Mouse (Mus musculus) stomach, embryonic 14.5 days (tissue): ENCODE results near the gene Nol11. TPM values are rescaled to one million over a fixed set of nuclear protein-coding genes. Genes with fewer than 3 reads are reported as not detected.
A peak's percentile ranks its signal among the peaks of the same experiment; 100 is the strongest.
"Not testable (repeated sequence)": the region's sequence is repeated elsewhere in the genome, so short reads cannot be mapped to it uniquely, and the experiment has no call there.

ENCODE experiments used
- ATAC-seq: fragments of 200-750 bp; cut with Nextera tagmentation; 2 replicates; pipeline ENCODE4 v1.8.0; 2017; ENCODE audit warnings: low read depth, moderate TSS enrichment; ENCODE audit not compliant: insufficient number of reproducible peaks, insufficient read depth, low FRiP score
- H3K27ac ChIP-seq: fragments of 300-500 bp; sonication (generic); 2 replicates; pipeline ENCODE4 v1.5.1; 2014; ENCODE audit warnings: mild to moderate bottlenecking, low read length, moderate library complexity, mixed read lengths
- H3K27me3 ChIP-seq: fragments of 300-500 bp; sonication (generic); 2 replicates; pipeline ENCODE4 v1.6.1; 2014; ENCODE audit warnings: low read length, control low read depth, mixed read lengths; ENCODE audit not compliant: control insufficient read depth, insufficient read depth
- H3K36me3 ChIP-seq: fragments of 300-500 bp; sonication (generic); 2 replicates; pipeline ENCODE4 v1.6.1; 2014; ENCODE audit warnings: mild to moderate bottlenecking, control low read depth, low read length, moderate library complexity, mixed read lengths; ENCODE audit not compliant: control insufficient read depth, insufficient read depth
- H3K4me1 ChIP-seq: fragments of 300-500 bp; sonication (generic); 2 replicates; pipeline ENCODE4 v1.6.1; 2014; ENCODE audit warnings: low read length, control low read depth, mixed read lengths; ENCODE audit not compliant: control insufficient read depth, insufficient read depth
- H3K4me2 ChIP-seq: fragments of 300-500 bp; sonication (generic); replicated peaks from 2 replicates; pipeline ENCODE4 v1.6.1; 2014; ENCODE audit warnings: low read depth, low read length, control low read depth
- H3K4me3 ChIP-seq: fragments of 300-500 bp; sonication (generic); 2 replicates; pipeline ENCODE4 v1.5.1; 2014; ENCODE audit warnings: low read depth, low read length, control low read depth
- H3K9ac ChIP-seq: fragments of 300-500 bp; sonication (generic); replicated peaks from 2 replicates; pipeline ENCODE4 v1.6.1; 2014; ENCODE audit warnings: low read depth, mild to moderate bottlenecking, control low read depth, low read length, moderate library complexity, mixed read lengths
- H3K9me3 ChIP-seq: fragments of 300-500 bp; sonication (generic); 2 replicates; pipeline ENCODE4 v1.6.1; 2016; ENCODE audit warnings: low read depth, low read length, control low read depth; ENCODE audit not compliant: control insufficient read depth
- WGBS: fragments of 180-500 bp; shearing (Covaris S2); extraction: QIAGEN DNeasy Blood & Tissue Kit; methylation state at CpG from one replicate; pipeline ENCODE4 v1.1.7; 2014; 5-methylcytosine and 5-hydroxymethylcytosine counted together
- polyA plus RNA-seq: library from polyadenylated mRNA; unstranded; fragments of >200 nt; fragmentation: Nextera tagmentation; extraction: Ambion mirVana; gene quantifications from 2 replicates; pipeline ENCODE4 v1.2.1, GENCODE M21; 2014

The Nol11 gene
- polyA plus RNA-seq, 1 experiment from 2014 or later: 51.7 TPM

DNA sequence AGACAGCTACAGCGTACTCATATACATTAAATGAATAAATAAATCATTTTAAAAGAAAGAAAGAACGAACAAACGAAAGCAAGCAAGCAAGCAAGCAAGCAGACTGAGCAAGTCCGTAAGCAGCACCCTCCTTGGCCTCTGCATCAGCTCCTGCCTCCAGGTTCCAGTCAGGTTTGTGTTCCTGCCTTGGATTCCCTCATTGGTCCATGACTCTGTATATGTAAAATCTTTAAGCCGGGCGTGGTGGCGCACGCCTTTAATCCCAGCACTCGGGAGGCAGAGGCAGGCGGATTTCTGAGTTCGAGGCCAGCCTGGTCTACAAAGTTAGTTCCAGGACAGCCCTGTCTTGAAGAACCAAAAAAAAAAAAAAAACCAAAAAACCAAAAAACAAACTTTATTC lies 45.2 kb downstream of the Nol11 start:
- H3K9me3 ChIP-seq, H3K4me1 ChIP-seq, H3K27me3 ChIP-seq, H3K4me2 ChIP-seq, H3K36me3 ChIP-seq, H3K9ac ChIP-seq, H3K4me3 ChIP-seq, H3K27ac ChIP-seq, ATAC-seq: not testable (repeated sequence)
- 91% methylated on average over 11 of the region's 11 CpGs for WGBS

DNA sequence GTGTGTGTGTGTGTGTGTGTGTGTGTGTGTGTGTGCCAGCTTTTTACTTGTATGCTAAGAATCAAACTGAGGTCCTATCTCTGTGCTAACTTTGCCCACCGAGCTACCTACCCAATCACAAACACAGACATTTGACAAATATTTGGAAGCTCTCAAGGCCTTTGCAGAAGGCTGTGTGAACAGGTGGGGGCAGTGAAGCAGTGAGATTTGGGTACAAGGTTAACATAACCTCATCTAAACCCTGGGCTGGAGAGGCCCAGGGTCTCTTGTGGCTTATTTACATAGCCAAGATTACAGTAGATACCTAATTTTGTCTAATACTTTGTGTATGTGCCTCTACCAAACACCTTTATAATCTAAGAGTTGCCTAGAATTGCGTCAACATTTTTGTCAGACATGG lies 46.8 kb downstream of the Nol11 start:
- no peak overlapping the region for H3K9ac ChIP-seq
- no peak for ATAC-seq
- 74% methylated on average over 2 of the region's 2 CpGs for WGBS
- no peaks in the 10 kb centered on the region for H3K27me3 ChIP-seq
- H3K4me3 ChIP-seq: no peak overlapping the region
- H3K9me3 ChIP-seq: no peaks in the 10 kb centered on the region
- no peaks in the 10 kb centered on the region for H3K36me3 ChIP-seq
- H3K4me1 ChIP-seq: no peaks in the 10 kb centered on the region
- H3K4me2 ChIP-seq: no peak overlapping the region
- H3K27ac ChIP-seq: no peak overlapping the region

DNA sequence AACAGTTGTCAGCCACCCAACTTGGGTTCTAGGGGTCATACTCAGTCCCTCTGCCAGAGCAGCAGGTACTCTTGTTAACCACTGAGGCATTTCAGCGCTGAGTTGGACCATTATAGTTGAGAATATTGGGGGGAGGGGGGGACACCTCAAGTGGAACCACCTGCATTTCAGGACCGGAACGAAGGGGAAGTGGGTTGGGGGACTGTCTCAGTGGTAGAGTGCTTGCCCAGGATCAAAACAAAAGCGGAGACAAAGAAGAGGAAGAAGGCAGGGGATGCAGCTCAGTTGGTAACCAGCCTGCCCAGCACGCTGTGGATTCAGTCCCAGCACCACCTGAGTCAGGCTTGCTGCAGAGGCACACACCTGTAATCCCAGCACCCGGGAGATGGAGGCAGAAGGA lies 48.4 kb downstream of the Nol11 start:
- Histone ChIP-seq H3K27me3 (no peaks in the 10 kb centered on the region), H3K4me1 (no peaks in the 10 kb centered on the region)

DNA sequence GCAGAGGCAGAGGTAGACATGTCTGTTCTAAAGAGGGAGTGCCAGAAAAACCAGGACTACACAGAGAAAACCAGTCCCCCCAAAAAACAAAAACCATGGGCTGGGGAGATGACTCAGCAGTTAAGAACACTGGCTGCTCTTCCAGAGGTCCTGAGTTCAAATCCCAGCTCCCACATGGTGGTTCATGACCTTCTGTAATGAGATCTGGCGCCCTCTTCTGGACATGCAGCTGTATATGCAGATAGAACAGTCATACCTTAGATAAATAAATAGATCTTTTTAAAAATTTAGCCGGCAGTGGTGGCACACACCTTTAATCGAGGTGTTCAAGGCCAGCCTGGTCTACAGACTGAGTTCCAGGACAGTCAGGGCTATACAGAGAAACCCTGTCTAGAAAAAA lies 50.5 kb downstream of the Nol11 start:
- no peaks in the 10 kb centered on the region for H3K27me3 ChIP-seq
- no peak overlapping the region for H3K4me3 ChIP-seq
- ATAC-seq: no peak
- no peak overlapping the region for H3K4me2 ChIP-seq
- no peak overlapping the region for H3K9ac ChIP-seq
- H3K36me3 ChIP-seq: no peaks in the 10 kb centered on the region
- H3K4me1 ChIP-seq: no peaks in the 10 kb centered on the region
- H3K9me3 ChIP-seq: no peaks in the 10 kb centered on the region
- 64% methylated on average over 3 of the region's 3 CpGs for WGBS
- no peak overlapping the region for H3K27ac ChIP-seq

More for the DNA sequence above, 48.4 kb downstream of the Nol11 start:
- H3K4me2 ChIP-seq: no peak overlapping the region
- H3K4me3 ChIP-seq: no peak overlapping the region
- no peak for ATAC-seq
- no peaks in the 10 kb centered on the region for H3K9me3 ChIP-seq
- H3K9ac ChIP-seq: no peak overlapping the region
- H3K27ac ChIP-seq: no peak overlapping the region
- H3K36me3 ChIP-seq: no peaks in the 10 kb centered on the region
- 28% methylated on average over 6 of the region's 6 CpGs for WGBS

DNA sequence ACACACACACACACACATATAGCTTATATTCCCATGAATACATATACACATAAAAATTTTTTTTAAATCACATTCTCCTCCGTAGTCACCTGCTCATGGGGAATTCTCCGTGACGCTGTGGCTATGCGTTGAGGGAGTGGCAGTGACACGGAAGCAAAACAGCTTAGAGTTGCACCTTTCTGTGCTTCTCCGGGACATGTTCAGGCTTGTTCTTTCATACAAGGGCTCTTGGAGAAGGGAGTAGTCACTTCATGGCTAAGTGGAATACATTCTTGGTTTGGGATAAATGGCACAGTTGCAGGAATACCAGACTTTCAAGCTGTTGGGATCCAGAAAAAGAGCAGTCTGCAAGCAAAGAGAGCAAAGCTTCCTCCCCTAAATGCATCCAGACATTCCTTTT lies 51.6 kb downstream of the Nol11 start:
- Histone ChIP-seq H3K27me3 (no peaks in the 10 kb centered on the region), H3K4me1 (no peaks in the 10 kb centered on the region), H3K9ac (no peak overlapping the region), H3K4me2 (no peak overlapping the region), H3K36me3 (no peaks in the 10 kb centered on the region), H3K27ac (no peak overlapping the region), H3K4me3 (no peak overlapping the region), H3K9me3 (no peaks in the 10 kb centered on the region)
- WGBS: 90% methylated on average over 6 of the region's 6 CpGs
- no peak for ATAC-seq

DNA sequence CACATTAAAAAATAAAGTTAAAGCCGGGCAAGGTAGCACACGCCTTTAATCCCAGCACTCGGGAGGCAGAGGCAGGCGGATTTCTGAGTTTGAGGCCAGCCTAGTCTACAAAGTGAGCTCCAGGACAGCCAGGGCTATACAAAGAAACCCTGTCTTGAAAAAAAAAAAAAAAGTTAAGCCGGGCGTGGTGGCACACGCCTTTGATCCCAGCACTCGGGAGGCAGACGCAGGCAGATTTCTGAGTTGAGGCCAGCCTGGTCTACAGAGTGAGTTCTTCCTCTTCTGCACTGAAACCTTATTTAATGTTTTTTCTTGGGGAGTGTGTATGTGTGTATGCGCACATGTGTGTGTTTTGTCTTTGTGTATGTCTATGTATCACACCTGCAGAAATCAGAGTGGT lies 52.7 kb downstream of the Nol11 start:
- not testable (repeated sequence) for H3K9me3 ChIP-seq, H3K4me3 ChIP-seq, H3K4me2 ChIP-seq, ATAC-seq, H3K4me1 ChIP-seq, H3K36me3 ChIP-seq, H3K9ac ChIP-seq, H3K27me3 ChIP-seq, H3K27ac ChIP-seq
- 96% methylated on average over 10 of the region's 10 CpGs for WGBS

DNA sequence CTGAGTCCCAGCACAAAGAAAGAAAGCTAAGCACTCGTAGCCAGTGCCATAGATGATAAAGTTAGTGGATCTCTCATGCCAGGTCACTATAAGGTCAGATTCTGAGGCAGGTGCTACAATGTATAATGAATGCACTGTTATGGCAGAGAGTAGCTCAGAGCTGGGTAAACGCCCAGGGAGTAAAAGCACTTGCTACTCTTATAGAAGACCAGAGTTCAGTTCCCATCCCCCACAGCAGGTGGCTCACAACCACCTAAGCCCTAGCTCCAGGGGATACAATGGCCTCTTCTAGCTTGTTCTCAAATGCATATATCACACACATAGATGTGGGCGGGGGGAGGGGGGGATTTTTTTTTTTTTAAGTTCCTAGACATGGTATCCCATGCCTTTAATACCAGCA lies 53.4 kb downstream of the Nol11 start:
- ATAC-seq: no peak
- 42% methylated on average over 3 of the region's 3 CpGs for WGBS

DNA sequence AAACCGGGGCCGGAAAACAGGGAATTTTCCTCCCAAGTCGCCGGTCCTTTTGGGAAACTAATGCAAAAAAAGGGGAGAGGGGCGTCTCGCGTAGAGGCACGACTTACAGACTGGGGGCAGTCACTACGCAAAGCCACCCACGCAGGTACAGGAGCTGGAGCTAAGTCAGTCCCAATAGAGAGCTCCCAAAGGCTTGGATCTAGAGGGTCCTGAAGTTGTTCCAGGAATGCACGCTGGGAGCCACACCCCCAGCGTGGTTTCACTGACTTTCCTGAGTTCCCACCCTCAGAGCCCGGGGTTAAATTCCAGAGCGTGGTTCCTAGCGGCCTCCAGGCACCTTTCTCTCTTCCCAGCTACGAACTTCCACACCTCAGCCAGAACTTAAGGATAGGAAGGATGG lies 56.8 kb downstream of the Nol11 start:
- peak overlapping the region; percentile 94; the same call in 1 of the 2 replicates for H3K27ac ChIP-seq
- peak overlapping the region; percentile 98 for H3K9ac ChIP-seq
- H3K4me1 ChIP-seq: 0 out of 2 replicates have a peak, but pooled peaks cover 6% of the 10 kb centered on the region
- no peaks in the 10 kb centered on the region for H3K36me3 ChIP-seq
- under 1% methylated on average over 16 of the region's 16 CpGs for WGBS
- no peaks in the 10 kb centered on the region for H3K27me3 ChIP-seq
- H3K4me2 ChIP-seq: peak overlapping the region; percentile 89
- H3K9me3 ChIP-seq: no peaks in the 10 kb centered on the region
- ATAC-seq: peak; percentile 33; the same call in 1 of the 2 replicates
- H3K4me3 ChIP-seq: peak overlapping the region; percentile 78

More for the DNA sequence above, 53.4 kb downstream of the Nol11 start:
- Histone ChIP-seq H3K9me3 (no peaks in the 10 kb centered on the region), H3K4me1 (no peaks in the 10 kb centered on the region), H3K36me3 (no peaks in the 10 kb centered on the region), H3K4me2 (no peak overlapping the region), H3K27me3 (no peaks in the 10 kb centered on the region), H3K9ac (no peak overlapping the region), H3K4me3 (no peak overlapping the region), H3K27ac (no peak overlapping the region)

DNA sequence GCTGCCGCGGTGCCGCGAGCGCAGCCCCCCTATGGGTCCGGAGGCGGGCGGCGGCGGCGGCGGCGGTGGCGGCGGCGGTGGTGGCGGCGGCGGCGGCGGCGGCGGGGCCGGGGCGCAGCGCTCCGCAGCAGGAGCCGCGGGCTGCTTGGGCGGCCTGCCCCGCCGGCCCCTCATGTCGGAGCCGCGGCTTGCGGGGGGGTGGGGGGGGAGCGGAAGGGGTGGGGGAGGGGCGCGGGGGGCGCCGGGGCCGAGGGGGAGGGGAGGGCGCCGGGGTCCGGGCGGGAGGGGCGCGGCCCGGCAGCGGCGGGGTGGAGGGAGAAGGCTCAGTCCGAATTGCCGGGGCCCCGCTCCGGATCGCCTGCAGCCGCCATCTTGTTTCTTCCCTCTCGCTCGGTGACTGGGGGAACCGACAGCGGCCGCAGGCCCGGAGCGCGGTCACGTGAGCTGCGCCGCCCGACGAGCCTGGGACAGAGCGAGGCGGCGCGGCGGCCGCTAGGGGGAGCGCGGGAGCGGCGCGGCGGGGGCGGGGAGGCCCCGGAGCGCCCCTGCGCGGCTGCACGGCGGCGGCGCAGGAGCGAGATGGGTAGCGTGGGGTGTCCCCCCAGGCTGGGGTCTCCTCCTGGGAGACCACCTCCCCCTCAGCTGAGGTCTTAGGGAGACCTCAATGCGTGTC lies 57.3 kb downstream of the Nol11 start, which contains the start of gene Bptf:
TSS of gene Bptf (minus strand) at position 379 of the 673 bp plus-strand sequence.
- WGBS: under 1% methylated on average over 34 of the region's 94 CpGs
- peak; percentile 96 for ATAC-seq
- no peaks in the 10 kb centered on the region for H3K36me3 ChIP-seq
- peak within 1 kb of the TSS; percentile 94 for H3K27ac ChIP-seq
- H3K27me3 ChIP-seq: no peaks in the 10 kb centered on the region
- 0 out of 2 replicates have a peak, but pooled peaks cover 6% of the 10 kb centered on the region for H3K4me1 ChIP-seq
- H3K4me2 ChIP-seq: peak within 1 kb of the TSS; percentile 89
- H3K4me3 ChIP-seq: peak within 1 kb of the TSS; percentile 78
- peak within 1 kb of the TSS; percentile 98 for H3K9ac ChIP-seq
- no peaks in the 10 kb centered on the region for H3K9me3 ChIP-seq
